Mouse (Mus musculus) cerebellum, adult 11 months (tissue): ENCODE measurements around the gene Mfge8.

Experiments used
- DNase-seq: peaks from one replicate; pipeline ENCODE4 v3.0.0; 2022

Mfge8 gene

GRCm38 (mm10) chr7:79123465-79123864, 25.4 kb downstream of the Mfge8 start:
- DNase-seq = no peak

GRCm38 (mm10) chr7:79113848-79114247, 35.0 kb downstream of the Mfge8 start:
- no peak for DNase-seq

GRCm38 (mm10) chr7:79096492-79096891, 52.4 kb downstream of the Mfge8 start:
- no peak for DNase-seq

GRCm38 (mm10) chr7:79089111-79089510, 59.7 kb downstream of the Mfge8 start:
- DNase-seq = peak; percentile 6
